Comparison of ENCODE assay signal across 8 mouse cellular contexts in the genomic region with DNA sequence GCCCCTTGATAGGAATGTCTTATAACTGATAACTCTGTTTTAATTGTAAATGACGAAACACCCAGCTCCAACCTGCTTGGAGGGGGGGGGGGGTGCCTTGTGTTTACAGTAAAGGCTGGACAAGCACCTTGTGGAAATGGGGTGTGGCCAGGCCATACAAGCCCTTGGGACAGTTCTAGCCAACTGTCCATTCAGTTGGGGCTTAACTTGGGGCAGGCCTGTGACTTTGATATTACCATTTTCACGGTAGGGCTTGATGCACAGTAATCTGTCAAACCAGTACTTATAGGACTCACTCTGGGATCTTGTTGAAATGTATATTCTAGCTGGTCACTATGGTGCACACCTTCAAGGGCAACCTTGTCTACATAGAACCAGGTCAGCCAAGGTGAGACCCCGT. TPM values are rescaled to one million over a fixed set of nuclear protein-coding genes. Genes with fewer than 3 reads are reported as not detected.
DNase-seq lines count a peak whose midpoint lies in the region; ATAC-seq and TF ChIP-seq lines count a peak whose summit lies in the region.

No protein-coding gene starts in this region.

- H3K9me3 ChIP-seq in ES-Bruce4 (replicated peaks; ENCODE audit: control insufficient read depth, insufficient read depth, low read length, poor library complexity, severe bottlenecking), result no peaks in the 10 kb centered on the region
- H3K9me3 ChIP-seq in heart, embryonic 15.5 days (replicated peaks), result no peaks in the 10 kb centered on the region
- no peaks in the 10 kb centered on the region for H3K9me3 ChIP-seq in liver, embryonic 15.5 days (replicated peaks)

- H3K4me3 ChIP-seq in ES-Bruce4 (ENCODE audit: low read depth, low read length), result peak overlapping the region; percentile 88
- peak overlapping the region; percentile 49; the same call in 1 of the 2 replicates for H3K4me3 ChIP-seq in heart, embryonic 15.5 days
- H3K4me3 ChIP-seq in liver, embryonic 15.5 days (replicated peaks), result peak overlapping the region; percentile 61

- intact Hi-C loops in heart, postnatal 10 days (cut with DNase I), result loop anchor here (5.0 kb wide), 1 partner anchor 201 kb away; no protein-coding TSS in a partner anchor

- no peaks in the 10 kb centered on the region for H3K36me3 ChIP-seq in ES-Bruce4 (ENCODE audit: control insufficient read depth, insufficient read depth, low read length, poor library complexity, severe bottlenecking)
- H3K36me3 ChIP-seq in heart, embryonic 15.5 days, result peaks cover 18% of the 10 kb centered on the region
- peaks cover 29% of the 10 kb centered on the region for H3K36me3 ChIP-seq in liver, embryonic 15.5 days (replicated peaks)

- H3K9ac ChIP-seq in ES-Bruce4 (ENCODE audit: low read depth, poor library complexity, severe bottlenecking), result peak overlapping the region; percentile 59
- H3K9ac ChIP-seq in heart, embryonic 15.5 days, result peak overlapping the region; percentile 65; the same call in 1 of the 2 replicates
- peak overlapping the region; percentile 65; the same call in 1 of the 2 replicates for H3K9ac ChIP-seq in liver, embryonic 15.5 days

- peak overlapping the region; percentile 77 for H3K4me2 ChIP-seq in heart, embryonic 15.5 days
- peak overlapping the region; percentile 86 for H3K4me2 ChIP-seq in liver, embryonic 15.5 days

- H3K27me3 ChIP-seq in ES-Bruce4 (ENCODE audit: control insufficient read depth, insufficient read depth, low read length, poor library complexity, severe bottlenecking), result no peaks in the 10 kb centered on the region
- H3K27me3 ChIP-seq in heart, embryonic 15.5 days, result no peaks in the 10 kb centered on the region
- no peaks in the 10 kb centered on the region for H3K27me3 ChIP-seq in liver, embryonic 15.5 days

- H3K4me1 ChIP-seq in ES-Bruce4 (ENCODE audit: control insufficient read depth, insufficient read depth, low read length), result no peaks in the 10 kb centered on the region
- H3K4me1 ChIP-seq in heart, embryonic 15.5 days (replicated peaks), result peaks cover 35% of the 10 kb centered on the region
- H3K4me1 ChIP-seq in liver, embryonic 15.5 days (replicated peaks), result peaks cover 32% of the 10 kb centered on the region

- TF ChIP-seq POLR2A in ES-Bruce4 (IDR thresholded peaks at IDR 0.05; ENCODE audit: insufficient read depth, low read length), result peak; percentile 15

- no peak for TF ChIP-seq EP300 in ES-Bruce4 (IDR thresholded peaks at IDR 0.05; ENCODE audit: insufficient read depth, low read depth, low read length)

- peak overlapping the region; percentile 79 for H3K27ac ChIP-seq in ES-Bruce4 (ENCODE audit: insufficient read depth, low read length)
- peak overlapping the region; percentile 89 for H3K27ac ChIP-seq in heart, embryonic 15.5 days
- peak overlapping the region; percentile 34; the same call in 1 of the 2 replicates for H3K27ac ChIP-seq in liver, embryonic 15.5 days (replicated peaks)

- ATAC-seq in heart, embryonic 15.5 days (replicated peaks; ENCODE audit: insufficient number of reproducible peaks, insufficient read depth, low FRiP score, low read depth), result no peak
- ATAC-seq in liver, embryonic 15.5 days (ENCODE audit: insufficient read depth), result no peak

- peak; percentile 92 for DNase-seq in heart, adult 11 months
- DNase-seq in heart, postnatal 10 days, result no peak
- DNase-seq in thymus, postnatal 25 days, result no peak
- no peak for DNase-seq in thymus, postnatal 36 days
- no peak for DNase-seq in cerebellum, postnatal 4 days (ENCODE audit: low spot score in 2 of 2)

- TF ChIP-seq CTCF in ES-Bruce4 (IDR thresholded peaks at IDR 0.05; ENCODE audit: low read depth, low read length), result no peak

- WGBS in heart, embryonic 15.5 days, result 82% methylated on average over 3 of the region's 3 CpGs
- WGBS in liver, embryonic 15.5 days (ENCODE audit: insufficient replicate concordance), result 48% methylated on average over 3 of the region's 3 CpGs

RNA-seq across cellular contexts. Expression of gene C87436, which starts 33.1 kb away (rescaled TPM):
- 10 to 100 TPM; 10.5 to 11.4 TPM for total RNA-seq in heart, postnatal 10 days (2021)
- polyA plus RNA-seq in ES-Bruce4 (2011; ENCODE audit: insufficient read depth, insufficient read length, low read depth, missing spikeins), result 12.6 and 13.6 TPM in 2 replicates
- polyA plus RNA-seq in heart, embryonic 15.5 days (2015; fragmentation: Nextera tagmentation; extraction: Ambion mirVana), result 15.1 and 17.3 TPM in 2 replicates
- polyA plus RNA-seq in liver, embryonic 15.5 days (2015; fragmentation: Nextera tagmentation; extraction: Ambion mirVana), result 10.3 and 11.1 TPM in 2 replicates

RNA-seq across cellular contexts. Expression of gene Gm44790, which starts 44.9 kb away (rescaled TPM):
- total RNA-seq in heart, postnatal 10 days (2021), result under 1 TPM in 1 of 2 experiments, not detected in 1; 0.93 TPM
- polyA plus RNA-seq in ES-Bruce4 (2011; ENCODE audit: insufficient read depth, insufficient read length, low read depth, missing spikeins), result not detected in 2 replicates
- polyA plus RNA-seq in heart, embryonic 15.5 days (2015; fragmentation: Nextera tagmentation; extraction: Ambion mirVana), result 1.1 TPM in 1 of 2 replicates, not detected in the other
- polyA plus RNA-seq in liver, embryonic 15.5 days (2015; fragmentation: Nextera tagmentation; extraction: Ambion mirVana), result not detected in 2 replicates

RNA-seq across cellular contexts. Expression of gene Pcbp1, which starts 54.8 kb away (rescaled TPM):
- total RNA-seq in heart, postnatal 10 days (2021), result 100 to 1,000 TPM; 205 to 210 TPM
- polyA plus RNA-seq in ES-Bruce4 (2011; ENCODE audit: insufficient read depth, insufficient read length, low read depth, missing spikeins), result 328 and 331 TPM in 2 replicates
- 313 and 337 TPM in 2 replicates for polyA plus RNA-seq in heart, embryonic 15.5 days (2015; fragmentation: Nextera tagmentation; extraction: Ambion mirVana)
- polyA plus RNA-seq in liver, embryonic 15.5 days (2015; fragmentation: Nextera tagmentation; extraction: Ambion mirVana), result 253 and 255 TPM in 2 replicates

Comparison
In these comparisons a context has a peak if more than half of its experiments do, and no peak if none do; other contexts are left out.
1. H3K27ac ChIP-seq: peak in every context shown above with its lines; median percentile 89 in heart, embryonic 15.5 days; 79 in ES-Bruce4; 34 in liver, embryonic 15.5 days.